Mouse (Mus musculus): ENCODE measurements around the gene Gabbr2. TPM values are rescaled to one million over a fixed set of nuclear protein-coding genes. Genes with fewer than 3 reads are reported as not detected.

Gene Gabbr2
- polyA plus RNA-seq, 1 experiment from 2014 or later, result 0.09 TPM

DNA sequence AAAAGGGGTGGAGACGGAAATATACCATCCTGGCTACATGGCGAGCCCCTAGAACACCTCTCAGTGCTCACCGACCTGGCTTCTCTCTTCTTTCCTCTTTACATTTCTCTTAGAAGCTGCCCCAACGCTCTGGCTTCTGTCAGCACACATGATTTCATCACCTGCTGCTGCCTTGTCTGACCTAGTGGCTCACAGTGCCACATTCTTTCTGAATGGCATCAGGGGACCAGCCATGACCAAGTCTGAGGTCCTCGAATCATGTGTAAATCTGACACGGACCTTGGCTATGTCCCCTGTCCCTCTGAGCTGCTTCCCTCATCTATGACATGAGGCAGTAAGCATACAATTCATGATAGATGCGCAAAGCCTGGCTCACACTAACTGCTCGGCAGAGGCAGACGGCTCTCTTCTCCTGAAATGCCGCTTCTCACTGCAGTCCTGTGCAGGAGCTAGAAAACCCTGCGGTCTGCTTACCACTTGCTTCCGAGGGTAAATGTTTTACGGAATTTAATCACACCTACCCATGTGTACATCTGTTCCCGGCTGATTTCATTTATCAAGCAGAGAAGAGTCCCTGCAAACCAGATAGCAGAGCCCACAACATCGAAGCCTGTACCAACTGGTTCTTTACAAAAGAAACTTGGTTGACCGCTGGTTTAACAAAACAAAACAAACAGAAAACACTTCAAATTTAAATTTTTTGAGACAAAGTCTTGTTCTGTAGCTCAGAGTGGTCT lies 270.7 kb downstream of the Gabbr2 start:
- no peak for ATAC-seq (ENCODE audit: low read depth)
- H3K9ac ChIP-seq (ENCODE audit: low read length), result no peak overlapping the region
- H3K36me3 ChIP-seq (ENCODE audit: control insufficient read depth, insufficient read depth, low read length), result no peaks in the 10 kb centered on the region
- WGBS, result 66% methylated on average over 16 of the region's 16 CpGs
- H3K27me3 ChIP-seq (ENCODE audit: control insufficient read depth, insufficient read depth, low read depth, low read length), result no peaks in the 10 kb centered on the region
- H3K4me2 ChIP-seq (ENCODE audit: low read depth, low read length), result no peak overlapping the region
- no peaks in the 10 kb centered on the region for H3K9me3 ChIP-seq (ENCODE audit: control insufficient read depth, low read length)
- H3K4me1 ChIP-seq (replicated peaks; ENCODE audit: control insufficient read depth, insufficient read depth, low read length), result no peaks in the 10 kb centered on the region
- no peak overlapping the region for H3K27ac ChIP-seq (ENCODE audit: low read length)
- H3K4me3 ChIP-seq (ENCODE audit: low read length), result no peak overlapping the region

- H3K4me3 ChIP-seq (ENCODE audit: low read length), result no peak overlapping the region
- H3K9ac ChIP-seq (ENCODE audit: low read length), result no peak overlapping the region
- H3K4me2 ChIP-seq (ENCODE audit: low read depth, low read length), result no peak overlapping the region
- H3K36me3 ChIP-seq (ENCODE audit: control insufficient read depth, insufficient read depth, low read length), result no peaks in the 10 kb centered on the region
- WGBS, result 36% methylated on average over 1 of the region's 1 CpGs
- H3K27ac ChIP-seq (ENCODE audit: low read length), result no peak overlapping the region
- H3K27me3 ChIP-seq (ENCODE audit: control insufficient read depth, insufficient read depth, low read depth, low read length), result no peaks in the 10 kb centered on the region
- ATAC-seq (ENCODE audit: low read depth), result no peak
- H3K9me3 ChIP-seq (ENCODE audit: control insufficient read depth, low read length), result no peaks in the 10 kb centered on the region
- no peaks in the 10 kb centered on the region for H3K4me1 ChIP-seq (replicated peaks; ENCODE audit: control insufficient read depth, insufficient read depth, low read length)
Measured at GRCm38 (mm10) chr4:46720070-46720469, 271.6 kb downstream of the Gabbr2 start.

GRCm38 (mm10) chr4:46718624-46719023 lies 273.0 kb downstream of the Gabbr2 start:
- H3K36me3 ChIP-seq (ENCODE audit: control insufficient read depth, insufficient read depth, low read length), result no peaks in the 10 kb centered on the region
- WGBS, result 17% methylated on average over 7 of the region's 7 CpGs
- H3K9ac ChIP-seq (ENCODE audit: low read length), result no peak overlapping the region
- no peaks in the 10 kb centered on the region for H3K27me3 ChIP-seq (ENCODE audit: control insufficient read depth, insufficient read depth, low read depth, low read length)
- no peak overlapping the region for H3K4me3 ChIP-seq (ENCODE audit: low read length)
- H3K4me2 ChIP-seq (ENCODE audit: low read depth, low read length), result no peak overlapping the region
- no peaks in the 10 kb centered on the region for H3K4me1 ChIP-seq (replicated peaks; ENCODE audit: control insufficient read depth, insufficient read depth, low read length)
- ATAC-seq (ENCODE audit: low read depth), result no peak
- H3K9me3 ChIP-seq (ENCODE audit: control insufficient read depth, low read length), result no peaks in the 10 kb centered on the region
- no peak overlapping the region for H3K27ac ChIP-seq (ENCODE audit: low read length)

GRCm38 (mm10) chr4:46717156-46717555 lies 274.5 kb downstream of the Gabbr2 start:
- ATAC-seq (ENCODE audit: low read depth), result no peak
- 35% methylated on average over 5 of the region's 5 CpGs for WGBS

GRCm38 (mm10) chr4:46716361-46716760 lies 275.3 kb downstream of the Gabbr2 start:
- Histone ChIP-seq H3K27me3 (ENCODE audit: control insufficient read depth, insufficient read depth, low read depth, low read length) (no peaks in the 10 kb centered on the region), H3K27ac (ENCODE audit: low read length) (no peak overlapping the region)

More at GRCm38 (mm10) chr4:46717156-46717555, 274.5 kb downstream of the Gabbr2 start:
- Histone ChIP-seq H3K4me2 (ENCODE audit: low read depth, low read length) (no peak overlapping the region), H3K36me3 (ENCODE audit: control insufficient read depth, insufficient read depth, low read length) (no peaks in the 10 kb centered on the region), H3K27ac (ENCODE audit: low read length) (no peak overlapping the region), H3K4me3 (ENCODE audit: low read length) (no peak overlapping the region), H3K27me3 (ENCODE audit: control insufficient read depth, insufficient read depth, low read depth, low read length) (no peaks in the 10 kb centered on the region), H3K9ac (ENCODE audit: low read length) (no peak overlapping the region), H3K9me3 (ENCODE audit: control insufficient read depth, low read length) (no peaks in the 10 kb centered on the region), H3K4me1 (replicated peaks; ENCODE audit: control insufficient read depth, insufficient read depth, low read length) (no peaks in the 10 kb centered on the region)

GRCm38 (mm10) chr4:46710523-46710922 lies 281.1 kb downstream of the Gabbr2 start:
- WGBS, result 67% methylated on average over 4 of the region's 4 CpGs
- H3K4me2 ChIP-seq (ENCODE audit: low read depth, low read length), result no peak overlapping the region
- no peaks in the 10 kb centered on the region for H3K4me1 ChIP-seq (replicated peaks; ENCODE audit: control insufficient read depth, insufficient read depth, low read length)
- no peak overlapping the region for H3K9ac ChIP-seq (ENCODE audit: low read length)
- no peak for ATAC-seq (ENCODE audit: low read depth)
- no peak overlapping the region for H3K4me3 ChIP-seq (ENCODE audit: low read length)
- no peaks in the 10 kb centered on the region for H3K36me3 ChIP-seq (ENCODE audit: control insufficient read depth, insufficient read depth, low read length)
- H3K27me3 ChIP-seq (ENCODE audit: control insufficient read depth, insufficient read depth, low read depth, low read length), result no peaks in the 10 kb centered on the region
- H3K27ac ChIP-seq (ENCODE audit: low read length), result no peak overlapping the region
- no peaks in the 10 kb centered on the region for H3K9me3 ChIP-seq (ENCODE audit: control insufficient read depth, low read length)

More at GRCm38 (mm10) chr4:46716361-46716760, 275.3 kb downstream of the Gabbr2 start:
- Histone ChIP-seq H3K9me3 (ENCODE audit: control insufficient read depth, low read length) (no peaks in the 10 kb centered on the region), H3K4me3 (ENCODE audit: low read length) (no peak overlapping the region), H3K36me3 (ENCODE audit: control insufficient read depth, insufficient read depth, low read length) (no peaks in the 10 kb centered on the region), H3K9ac (ENCODE audit: low read length) (no peak overlapping the region), H3K4me1 (replicated peaks; ENCODE audit: control insufficient read depth, insufficient read depth, low read length) (no peaks in the 10 kb centered on the region), H3K4me2 (ENCODE audit: low read depth, low read length) (no peak overlapping the region)
- ATAC-seq (ENCODE audit: low read depth), result no peak
- WGBS, result 15% methylated on average over 1 of the region's 1 CpGs

- ATAC-seq (ENCODE audit: low read depth), result no peak
- Histone ChIP-seq H3K4me1 (replicated peaks; ENCODE audit: control insufficient read depth, insufficient read depth, low read length) (no peaks in the 10 kb centered on the region), H3K4me3 (ENCODE audit: low read length) (no peak overlapping the region), H3K27me3 (ENCODE audit: control insufficient read depth, insufficient read depth, low read depth, low read length) (no peaks in the 10 kb centered on the region), H3K9me3 (ENCODE audit: control insufficient read depth, low read length) (no peaks in the 10 kb centered on the region), H3K27ac (ENCODE audit: low read length) (no peak overlapping the region), H3K9ac (ENCODE audit: low read length) (no peak overlapping the region), H3K36me3 (ENCODE audit: control insufficient read depth, insufficient read depth, low read length) (no peaks in the 10 kb centered on the region), H3K4me2 (ENCODE audit: low read depth, low read length) (no peak overlapping the region)
- WGBS, result 73% methylated on average over 6 of the region's 6 CpGs
Measured at GRCm38 (mm10) chr4:46710018-46710417, 281.7 kb downstream of the Gabbr2 start.

DNA sequence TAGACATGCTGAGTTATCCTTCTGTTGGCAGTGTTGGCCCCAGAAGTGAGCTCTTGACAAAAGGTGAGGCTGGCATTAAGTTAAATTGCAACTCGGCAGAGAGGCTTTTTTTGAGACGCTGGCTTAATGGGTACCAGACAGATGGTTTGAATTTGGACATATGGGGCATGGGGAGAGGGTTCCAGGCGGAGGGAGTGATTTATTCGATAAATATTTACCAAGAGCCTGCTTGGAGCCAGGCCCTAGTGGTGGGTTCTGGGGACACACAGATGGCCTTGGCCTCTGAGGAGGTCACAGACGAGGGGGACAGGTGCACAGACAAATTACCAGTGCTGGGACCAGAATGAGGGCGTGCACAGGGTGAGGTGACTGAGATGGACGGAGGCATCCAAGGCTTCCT lies 282.2 kb downstream of the Gabbr2 start:
- Histone ChIP-seq H3K4me1 (replicated peaks; ENCODE audit: control insufficient read depth, insufficient read depth, low read length) (no peaks in the 10 kb centered on the region), H3K27ac (ENCODE audit: low read length) (no peak overlapping the region), H3K27me3 (ENCODE audit: control insufficient read depth, insufficient read depth, low read depth, low read length) (no peaks in the 10 kb centered on the region), H3K9me3 (ENCODE audit: control insufficient read depth, low read length) (no peaks in the 10 kb centered on the region), H3K4me2 (ENCODE audit: low read depth, low read length) (no peak overlapping the region), H3K4me3 (ENCODE audit: low read length) (no peak overlapping the region), H3K9ac (ENCODE audit: low read length) (no peak overlapping the region), H3K36me3 (ENCODE audit: control insufficient read depth, insufficient read depth, low read length) (no peaks in the 10 kb centered on the region)
- WGBS, result 63% methylated on average over 7 of the region's 7 CpGs
- ATAC-seq (ENCODE audit: low read depth), result no peak

- Histone ChIP-seq H3K4me1 (replicated peaks; ENCODE audit: control insufficient read depth, insufficient read depth, low read length) (no peaks in the 10 kb centered on the region), H3K27ac (ENCODE audit: low read length) (no peak overlapping the region), H3K9ac (ENCODE audit: low read length) (no peak overlapping the region), H3K27me3 (ENCODE audit: control insufficient read depth, insufficient read depth, low read depth, low read length) (no peaks in the 10 kb centered on the region), H3K36me3 (ENCODE audit: control insufficient read depth, insufficient read depth, low read length) (no peaks in the 10 kb centered on the region), H3K9me3 (ENCODE audit: control insufficient read depth, low read length) (no peaks in the 10 kb centered on the region), H3K4me2 (ENCODE audit: low read depth, low read length) (no peak overlapping the region), H3K4me3 (ENCODE audit: low read length) (no peak overlapping the region)
- no peak for ATAC-seq (ENCODE audit: low read depth)
- WGBS, result 64% methylated on average over 12 of the region's 12 CpGs
Measured at GRCm38 (mm10) chr4:46705739-46706138, 285.9 kb downstream of the Gabbr2 start.
